Mouse (Mus musculus): ENCODE results near the gene Slc7a5. TPM values are rescaled to one million over a fixed set of nuclear protein-coding genes. Genes with fewer than 3 reads are reported as not detected.
A peak's percentile ranks its signal among the peaks of the same experiment; 100 is the strongest.

Slc7a5 gene
- polyA plus RNA-seq, 1 experiment from 2014 or later: 37.1 TPM

- H3K4me2 ChIP-seq (ENCODE audit: low read depth, low read length, severe bottlenecking): no peak within 1 kb of the TSS
- ATAC-seq (replicated peaks; ENCODE audit: low FRiP score) (no peak), DNase-seq (ENCODE audit: low spot score) (no peak)
- no peaks in the 10 kb centered on the region for H3K9me3 ChIP-seq (ENCODE audit: control insufficient read depth, low read length)
- H3K36me3 ChIP-seq (ENCODE audit: control insufficient read depth, insufficient read depth, low read length): no peaks in the 10 kb centered on the region
- no peak within 1 kb of the TSS for H3K4me3 ChIP-seq (ENCODE audit: low read depth, low read length)
- H3K9ac ChIP-seq (ENCODE audit: low read length): no peak within 1 kb of the TSS
- no peaks in the 10 kb centered on the region for H3K27me3 ChIP-seq (ENCODE audit: control insufficient read depth, insufficient read depth, low read length)
- H3K4me1 ChIP-seq (replicated peaks; ENCODE audit: control insufficient read depth, insufficient read depth, low read length): peaks cover 16% of the 10 kb centered on the region
- H3K27ac ChIP-seq (ENCODE audit: low read depth, low read length): no peak within 1 kb of the TSS
These were observed 37.3 kb upstream of the Slc7a5 start, which contains the start of gene Car5a for GRCm38 (mm10) chr8:121944831-121945230. Car5a (minus strand) TSS chr8:121944904.

DNA sequence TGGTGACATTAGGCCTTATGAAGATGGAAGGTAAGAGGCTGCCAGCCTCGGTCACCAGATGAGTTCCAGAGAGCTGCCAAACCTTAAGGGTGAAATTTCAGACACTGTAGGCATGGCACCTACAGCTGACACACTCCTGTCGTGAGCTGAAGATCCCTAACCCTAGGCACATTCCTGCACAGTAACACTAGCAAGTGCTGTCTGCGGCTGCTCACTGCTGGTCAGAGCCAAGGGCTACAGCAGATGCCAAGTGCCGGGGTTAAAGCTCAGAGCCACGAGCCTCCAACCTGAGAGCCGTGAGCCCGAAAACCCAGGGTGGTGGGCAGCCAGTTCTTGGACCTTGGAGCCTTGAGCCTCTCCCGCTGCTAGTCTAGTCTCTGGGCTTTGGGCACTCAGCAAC is 36.2 kb upstream of the Slc7a5 start:
- DNase-seq (ENCODE audit: low spot score) (no peak), ATAC-seq (replicated peaks; ENCODE audit: low FRiP score) (no peak)
- H3K4me1 ChIP-seq (replicated peaks; ENCODE audit: control insufficient read depth, insufficient read depth, low read length): peaks cover 13% of the 10 kb centered on the region
- no peaks in the 10 kb centered on the region for H3K36me3 ChIP-seq (ENCODE audit: control insufficient read depth, insufficient read depth, low read length)
- H3K4me3 ChIP-seq (ENCODE audit: low read depth, low read length): no peak overlapping the region
- WGBS: 85% methylated on average over 8 of the region's 8 CpGs
- no peak overlapping the region for H3K27ac ChIP-seq (ENCODE audit: low read depth, low read length)
- no peak overlapping the region for H3K9ac ChIP-seq (ENCODE audit: low read length)
- no peaks in the 10 kb centered on the region for H3K27me3 ChIP-seq (ENCODE audit: control insufficient read depth, insufficient read depth, low read length)
- H3K4me2 ChIP-seq (ENCODE audit: low read depth, low read length, severe bottlenecking): no peak overlapping the region
- H3K9me3 ChIP-seq (ENCODE audit: control insufficient read depth, low read length): no peaks in the 10 kb centered on the region

- peaks cover 10% of the 10 kb centered on the region for H3K4me1 ChIP-seq (replicated peaks; ENCODE audit: control insufficient read depth, insufficient read depth, low read length)
- 55% methylated on average over 2 of the region's 2 CpGs for WGBS
- H3K27me3 ChIP-seq (ENCODE audit: control insufficient read depth, insufficient read depth, low read length): no peaks in the 10 kb centered on the region
- H3K4me2 ChIP-seq (ENCODE audit: low read depth, low read length, severe bottlenecking): no peak overlapping the region
- H3K27ac ChIP-seq (ENCODE audit: low read depth, low read length): no peak overlapping the region
- no peaks in the 10 kb centered on the region for H3K36me3 ChIP-seq (ENCODE audit: control insufficient read depth, insufficient read depth, low read length)
- no peak overlapping the region for H3K4me3 ChIP-seq (ENCODE audit: low read depth, low read length)
- no peak for DNase-seq (ENCODE audit: low spot score)
- no peak for ATAC-seq (replicated peaks; ENCODE audit: low FRiP score)
- no peak overlapping the region for H3K9ac ChIP-seq (ENCODE audit: low read length)
- H3K9me3 ChIP-seq (ENCODE audit: control insufficient read depth, low read length): no peaks in the 10 kb centered on the region
These were observed 35.6 kb upstream of the Slc7a5 start for GRCm38 (mm10) chr8:121943057-121943540.

DNA sequence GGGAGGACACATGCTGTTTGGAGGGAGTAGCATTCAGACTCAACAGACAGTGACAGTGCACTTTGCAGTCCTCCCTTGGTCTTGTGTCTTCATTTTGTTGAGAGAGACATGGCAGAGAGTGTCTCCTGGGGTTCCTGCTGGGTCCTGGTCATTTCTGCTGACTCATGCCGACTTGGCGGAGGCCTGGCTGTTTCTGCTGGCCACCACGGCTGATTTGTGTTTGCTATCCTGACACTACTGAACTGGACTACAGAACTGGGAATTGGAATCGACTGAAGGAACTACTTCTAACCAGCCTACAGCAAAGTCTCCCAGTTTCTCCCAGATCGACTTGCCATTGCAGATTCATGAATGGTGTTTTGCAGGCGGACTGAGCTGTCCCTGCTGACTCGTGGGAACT is 31.2 kb upstream of the Slc7a5 start:
- H3K27me3 ChIP-seq (ENCODE audit: control insufficient read depth, insufficient read depth, low read length): no peaks in the 10 kb centered on the region
- no peaks in the 10 kb centered on the region for H3K9me3 ChIP-seq (ENCODE audit: control insufficient read depth, low read length)
- H3K4me3 ChIP-seq (ENCODE audit: low read depth, low read length): no peak overlapping the region
- H3K4me1 ChIP-seq (replicated peaks; ENCODE audit: control insufficient read depth, insufficient read depth, low read length): peaks cover 4% of the 10 kb centered on the region; the same call in 1 of the 2 replicates
- DNase-seq (ENCODE audit: low spot score): no peak
- WGBS: 84% methylated on average over 7 of the region's 7 CpGs
- no peak overlapping the region for H3K27ac ChIP-seq (ENCODE audit: low read depth, low read length)
- H3K9ac ChIP-seq (ENCODE audit: low read length): no peak overlapping the region
- no peak for ATAC-seq (replicated peaks; ENCODE audit: low FRiP score)
- no peaks in the 10 kb centered on the region for H3K36me3 ChIP-seq (ENCODE audit: control insufficient read depth, insufficient read depth, low read length)
- no peak overlapping the region for H3K4me2 ChIP-seq (ENCODE audit: low read depth, low read length, severe bottlenecking)

GRCm38 (mm10) chr8:121936391-121936790 is 28.9 kb upstream of the Slc7a5 start:
- Histone ChIP-seq H3K4me3 (ENCODE audit: low read depth, low read length) (no peak overlapping the region), H3K27me3 (ENCODE audit: control insufficient read depth, insufficient read depth, low read length) (no peaks in the 10 kb centered on the region), H3K9me3 (ENCODE audit: control insufficient read depth, low read length) (no peaks in the 10 kb centered on the region), H3K4me1 (replicated peaks; ENCODE audit: control insufficient read depth, insufficient read depth, low read length) (peaks cover 4% of the 10 kb centered on the region; the same call in 1 of the 2 replicates), H3K4me2 (ENCODE audit: low read depth, low read length, severe bottlenecking) (no peak overlapping the region), H3K9ac (ENCODE audit: low read length) (no peak overlapping the region), H3K36me3 (ENCODE audit: control insufficient read depth, insufficient read depth, low read length) (no peaks in the 10 kb centered on the region), H3K27ac (ENCODE audit: low read depth, low read length) (no peak overlapping the region)
- ATAC-seq (replicated peaks; ENCODE audit: low FRiP score) (no peak), DNase-seq (ENCODE audit: low spot score) (no peak)
- 85% methylated on average over 14 of the region's 14 CpGs for WGBS

- no peaks in the 10 kb centered on the region for H3K9me3 ChIP-seq (ENCODE audit: control insufficient read depth, low read length)
- H3K36me3 ChIP-seq (ENCODE audit: control insufficient read depth, insufficient read depth, low read length): no peaks in the 10 kb centered on the region
- H3K4me3 ChIP-seq (ENCODE audit: low read depth, low read length): no peak overlapping the region
- peak overlapping the region; percentile 68 for H3K27ac ChIP-seq (ENCODE audit: low read depth, low read length)
- peak overlapping the region; percentile 37 for H3K9ac ChIP-seq (ENCODE audit: low read length)
- H3K4me1 ChIP-seq (replicated peaks; ENCODE audit: control insufficient read depth, insufficient read depth, low read length): peaks cover 4% of the 10 kb centered on the region; the same call in 1 of the 2 replicates
- H3K27me3 ChIP-seq (ENCODE audit: control insufficient read depth, insufficient read depth, low read length): no peaks in the 10 kb centered on the region
- peak overlapping the region; percentile 15; the same call in 1 of the 2 replicates for H3K4me2 ChIP-seq (ENCODE audit: low read depth, low read length, severe bottlenecking)
- DNase-seq (ENCODE audit: low spot score) (peak; percentile 78), ATAC-seq (replicated peaks; ENCODE audit: low FRiP score) (peak; percentile 84)
- 42% methylated on average over 12 of the region's 12 CpGs for WGBS
These were observed 28.1 kb upstream of the Slc7a5 start for GRCm38 (mm10) chr8:121935341-121936294.

DNA sequence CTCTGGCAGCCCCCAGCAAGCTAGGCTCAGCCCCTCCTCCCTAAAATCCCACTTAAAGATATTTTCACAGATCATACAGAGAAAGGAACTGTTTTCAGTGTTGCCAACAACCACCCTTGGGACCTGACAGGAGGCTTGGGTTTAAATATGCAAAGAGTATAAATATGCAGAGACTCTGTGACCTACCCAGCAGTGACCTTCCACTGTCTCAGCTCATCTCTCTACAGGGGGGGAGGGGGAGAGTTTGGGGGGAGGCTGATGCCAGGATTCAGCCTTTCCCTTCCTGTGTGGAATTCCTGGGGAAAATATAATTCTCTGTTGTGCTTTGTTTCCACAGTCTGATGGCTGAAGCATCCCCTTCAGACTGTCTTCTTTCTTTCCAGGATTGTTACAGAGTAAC is 27.4 kb upstream of the Slc7a5 start:
- H3K9me3 ChIP-seq (ENCODE audit: control insufficient read depth, low read length): no peaks in the 10 kb centered on the region
- peak overlapping the region; percentile 37; the same call in 1 of the 2 replicates for H3K9ac ChIP-seq (ENCODE audit: low read length)
- no peaks in the 10 kb centered on the region for H3K36me3 ChIP-seq (ENCODE audit: control insufficient read depth, insufficient read depth, low read length)
- no peak overlapping the region for H3K4me2 ChIP-seq (ENCODE audit: low read depth, low read length, severe bottlenecking)
- peaks cover 4% of the 10 kb centered on the region; the same call in 1 of the 2 replicates for H3K4me1 ChIP-seq (replicated peaks; ENCODE audit: control insufficient read depth, insufficient read depth, low read length)
- no peak for DNase-seq (ENCODE audit: low spot score)
- H3K4me3 ChIP-seq (ENCODE audit: low read depth, low read length): no peak overlapping the region
- ATAC-seq (replicated peaks; ENCODE audit: low FRiP score): no peak
- peak overlapping the region; percentile 68; the same call in 1 of the 2 replicates for H3K27ac ChIP-seq (ENCODE audit: low read depth, low read length)
- H3K27me3 ChIP-seq (ENCODE audit: control insufficient read depth, insufficient read depth, low read length): no peaks in the 10 kb centered on the region

DNA sequence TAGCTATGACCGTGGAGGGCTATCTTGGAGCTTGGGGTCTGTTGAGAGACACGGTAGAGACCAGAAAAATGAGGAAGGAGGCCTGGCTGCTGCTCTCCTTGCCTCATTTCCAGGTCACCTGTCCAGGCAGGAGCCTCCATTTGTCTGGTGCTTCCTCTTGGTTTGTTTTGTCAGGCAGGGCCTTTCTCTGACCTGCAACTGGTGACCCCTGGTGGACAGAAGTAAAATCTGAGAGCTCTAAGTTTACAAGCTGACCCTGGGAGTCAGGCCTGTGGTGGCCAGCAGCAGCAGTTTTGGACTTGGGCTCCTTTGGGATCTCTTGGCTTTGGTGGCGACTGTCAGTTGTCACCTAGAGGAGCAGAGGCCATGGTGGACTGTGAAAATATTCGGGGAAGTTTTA is 27.0 kb upstream of the Slc7a5 start:
- Histone ChIP-seq H3K4me3 (ENCODE audit: low read depth, low read length) (no peak overlapping the region), H3K27me3 (ENCODE audit: control insufficient read depth, insufficient read depth, low read length) (no peaks in the 10 kb centered on the region), H3K9me3 (ENCODE audit: control insufficient read depth, low read length) (no peaks in the 10 kb centered on the region), H3K4me1 (replicated peaks; ENCODE audit: control insufficient read depth, insufficient read depth, low read length) (peaks cover 4% of the 10 kb centered on the region; the same call in 1 of the 2 replicates), H3K27ac (ENCODE audit: low read depth, low read length) (no peak overlapping the region), H3K4me2 (ENCODE audit: low read depth, low read length, severe bottlenecking) (no peak overlapping the region), H3K36me3 (ENCODE audit: control insufficient read depth, insufficient read depth, low read length) (no peaks in the 10 kb centered on the region), H3K9ac (ENCODE audit: low read length) (no peak overlapping the region)
- ATAC-seq (replicated peaks; ENCODE audit: low FRiP score): no peak
- 39% methylated on average over 4 of the region's 4 CpGs for WGBS
- DNase-seq (ENCODE audit: low spot score): no peak

Data from forebrain, embryonic 11.5 days (tissue).